Mouse (Mus musculus): ENCODE measurements around the gene Ninj2. TPM values are rescaled to one million over a fixed set of nuclear protein-coding genes. Genes with fewer than 3 reads are reported as not detected.

Gene Ninj2
- total and polyA plus RNA-seq, 2 experiments from 2014 or later: 27.4 TPM; not detected in 1

GRCm38 (mm10) chr6:120199638-120200394 lies 106.7 kb downstream of the Ninj2 start:
- TF ChIP-seq CTCF (IDR thresholded peaks at IDR 0.05; ENCODE audit: low read depth) (no peak), EP300 (IDR thresholded peaks at IDR 0.05; ENCODE audit: low read depth) (no peak)
- ATAC-seq (ENCODE audit: insufficient read depth, low read depth): no peak
- 52% methylated on average over 10 of the region's 10 CpGs for WGBS
- Histone ChIP-seq H3K4me2 (ENCODE audit: low read depth, low read length) (no peak overlapping the region), H3K36me3 (replicated peaks; ENCODE audit: control insufficient read depth, insufficient read depth, low read length) (no peaks in the 10 kb centered on the region), H3K9ac (replicated peaks; ENCODE audit: low read depth, low read length) (no peak overlapping the region), H3K4me1 (ENCODE audit: control insufficient read depth, insufficient read depth) (no peaks in the 10 kb centered on the region), H3K4me3 (ENCODE audit: low read depth, low read length) (no peak overlapping the region), H3K27ac (ENCODE audit: low read depth) (no peak overlapping the region), H3K27me3 (ENCODE audit: control insufficient read depth, insufficient read depth, low read length) (no peaks in the 10 kb centered on the region), H3K9me3 (replicated peaks; ENCODE audit: control insufficient read depth, low read length) (no peaks in the 10 kb centered on the region)
- DNase-seq (ENCODE audit: low spot score): no peak

GRCm38 (mm10) chr6:120201956-120202355 lies 108.8 kb downstream of the Ninj2 start:
- no peaks in the 10 kb centered on the region for H3K4me1 ChIP-seq (ENCODE audit: control insufficient read depth, insufficient read depth)
- no peaks in the 10 kb centered on the region for H3K36me3 ChIP-seq (replicated peaks; ENCODE audit: control insufficient read depth, insufficient read depth, low read length)
- 70% methylated on average over 6 of the region's 6 CpGs for WGBS
- no peak overlapping the region for H3K27ac ChIP-seq (ENCODE audit: low read depth)
- no peak overlapping the region for H3K9ac ChIP-seq (replicated peaks; ENCODE audit: low read depth, low read length)
- H3K4me2 ChIP-seq (ENCODE audit: low read depth, low read length): no peak overlapping the region
- TF ChIP-seq EP300 (IDR thresholded peaks at IDR 0.05; ENCODE audit: low read depth): no peak
- no peak for TF ChIP-seq CTCF (IDR thresholded peaks at IDR 0.05; ENCODE audit: low read depth)
- DNase-seq (ENCODE audit: low spot score): no peak
- no peaks in the 10 kb centered on the region for H3K9me3 ChIP-seq (replicated peaks; ENCODE audit: control insufficient read depth, low read length)
- ATAC-seq (ENCODE audit: insufficient read depth, low read depth): no peak
- H3K4me3 ChIP-seq (ENCODE audit: low read depth, low read length): no peak overlapping the region
- no peaks in the 10 kb centered on the region for H3K27me3 ChIP-seq (ENCODE audit: control insufficient read depth, insufficient read depth, low read length)

- no peak overlapping the region for H3K27ac ChIP-seq (ENCODE audit: low read depth)
- 80% methylated on average over 8 of the region's 8 CpGs for whole genome bisulfite sequencing
Measured at GRCm38 (mm10) chr6:120202406-120202805, 109.3 kb downstream of the Ninj2 start.

GRCm38 (mm10) chr6:120206586-120206985 lies 113.4 kb downstream of the Ninj2 start:
- H3K9me3 ChIP-seq (replicated peaks; ENCODE audit: control insufficient read depth, low read length): no peaks in the 10 kb centered on the region
- no peaks in the 10 kb centered on the region for H3K27me3 ChIP-seq (ENCODE audit: control insufficient read depth, insufficient read depth, low read length)
- H3K4me2 ChIP-seq (ENCODE audit: low read depth, low read length): no peak overlapping the region
- no peak overlapping the region for H3K27ac ChIP-seq (ENCODE audit: low read depth)
- no peak overlapping the region for H3K4me3 ChIP-seq (ENCODE audit: low read depth, low read length)
- no peaks in the 10 kb centered on the region for H3K4me1 ChIP-seq (ENCODE audit: control insufficient read depth, insufficient read depth)
- DNase-seq (ENCODE audit: low spot score) (no peak), ATAC-seq (ENCODE audit: insufficient read depth, low read depth) (no peak)
- TF ChIP-seq CTCF (IDR thresholded peaks at IDR 0.05; ENCODE audit: low read depth) (no peak), EP300 (IDR thresholded peaks at IDR 0.05; ENCODE audit: low read depth) (no peak)
- H3K9ac ChIP-seq (replicated peaks; ENCODE audit: low read depth, low read length): no peak overlapping the region
- no peaks in the 10 kb centered on the region for H3K36me3 ChIP-seq (replicated peaks; ENCODE audit: control insufficient read depth, insufficient read depth, low read length)
- WGBS: 76% methylated on average over 5 of the region's 5 CpGs

More at GRCm38 (mm10) chr6:120202406-120202805, 109.3 kb downstream of the Ninj2 start:
- H3K9me3 ChIP-seq (replicated peaks; ENCODE audit: control insufficient read depth, low read length): no peaks in the 10 kb centered on the region
- H3K4me3 ChIP-seq (ENCODE audit: low read depth, low read length): no peak overlapping the region
- H3K27me3 ChIP-seq (ENCODE audit: control insufficient read depth, insufficient read depth, low read length): no peaks in the 10 kb centered on the region
- H3K4me2 ChIP-seq (ENCODE audit: low read depth, low read length): no peak overlapping the region
- no peaks in the 10 kb centered on the region for H3K36me3 ChIP-seq (replicated peaks; ENCODE audit: control insufficient read depth, insufficient read depth, low read length)
- DNase-seq (ENCODE audit: low spot score) (no peak), ATAC-seq (ENCODE audit: insufficient read depth, low read depth) (no peak)
- H3K4me1 ChIP-seq (ENCODE audit: control insufficient read depth, insufficient read depth): no peaks in the 10 kb centered on the region
- H3K9ac ChIP-seq (replicated peaks; ENCODE audit: low read depth, low read length): no peak overlapping the region
- TF ChIP-seq CTCF (IDR thresholded peaks at IDR 0.05; ENCODE audit: low read depth): no peak
- TF ChIP-seq EP300 (IDR thresholded peaks at IDR 0.05; ENCODE audit: low read depth): no peak

GRCm38 (mm10) chr6:120211536-120211935 lies 118.4 kb downstream of the Ninj2 start:
- WGBS: 70% methylated on average over 6 of the region's 6 CpGs
- no peak for DNase-seq (ENCODE audit: low spot score)

GRCm38 (mm10) chr6:120216702-120217101 lies 123.6 kb downstream of the Ninj2 start:
- no peak overlapping the region for H3K27ac ChIP-seq (ENCODE audit: low read depth)
- no peaks in the 10 kb centered on the region for H3K9me3 ChIP-seq (replicated peaks; ENCODE audit: control insufficient read depth, low read length)
- H3K36me3 ChIP-seq (replicated peaks; ENCODE audit: control insufficient read depth, insufficient read depth, low read length): no peaks in the 10 kb centered on the region
- no peaks in the 10 kb centered on the region for H3K27me3 ChIP-seq (ENCODE audit: control insufficient read depth, insufficient read depth, low read length)
- DNase-seq (ENCODE audit: low spot score) (no peak), ATAC-seq (ENCODE audit: insufficient read depth, low read depth) (no peak)
- 28% methylated on average over 1 of the region's 1 CpGs for WGBS
- H3K4me1 ChIP-seq (ENCODE audit: control insufficient read depth, insufficient read depth): no peaks in the 10 kb centered on the region
- H3K4me2 ChIP-seq (ENCODE audit: low read depth, low read length): no peak overlapping the region
- TF ChIP-seq EP300 (IDR thresholded peaks at IDR 0.05; ENCODE audit: low read depth) (no peak), CTCF (IDR thresholded peaks at IDR 0.05; ENCODE audit: low read depth) (no peak)
- H3K4me3 ChIP-seq (ENCODE audit: low read depth, low read length): no peak overlapping the region
- no peak overlapping the region for H3K9ac ChIP-seq (replicated peaks; ENCODE audit: low read depth, low read length)

More at GRCm38 (mm10) chr6:120211536-120211935, 118.4 kb downstream of the Ninj2 start:
- no peak for TF ChIP-seq CTCF (IDR thresholded peaks at IDR 0.05; ENCODE audit: low read depth)
- TF ChIP-seq EP300 (IDR thresholded peaks at IDR 0.05; ENCODE audit: low read depth): no peak
- no peak for ATAC-seq (ENCODE audit: insufficient read depth, low read depth)
- Histone ChIP-seq H3K27me3 (ENCODE audit: control insufficient read depth, insufficient read depth, low read length) (no peaks in the 10 kb centered on the region), H3K36me3 (replicated peaks; ENCODE audit: control insufficient read depth, insufficient read depth, low read length) (no peaks in the 10 kb centered on the region), H3K27ac (ENCODE audit: low read depth) (no peak overlapping the region), H3K4me1 (ENCODE audit: control insufficient read depth, insufficient read depth) (no peaks in the 10 kb centered on the region), H3K4me3 (ENCODE audit: low read depth, low read length) (no peak overlapping the region), H3K9me3 (replicated peaks; ENCODE audit: control insufficient read depth, low read length) (no peaks in the 10 kb centered on the region), H3K4me2 (ENCODE audit: low read depth, low read length) (no peak overlapping the region), H3K9ac (replicated peaks; ENCODE audit: low read depth, low read length) (no peak overlapping the region)

All from heart, postnatal 0 days (tissue).